Mouse (Mus musculus): ENCODE results near the gene Ptk6. TPM values are rescaled to one million over a fixed set of nuclear protein-coding genes. Genes with fewer than 3 reads are reported as not detected.

Gene Ptk6
- total RNA-seq, 2 experiments from 2014 or later = not detected

GRCm38 (mm10) chr2:181174646-181175045 lies 27.9 kb downstream of the Ptk6 start:
- ATAC-seq (replicated peaks; ENCODE audit: poor library complexity) = no peak

- ATAC-seq (replicated peaks; ENCODE audit: poor library complexity) = no peak
Observed at GRCm38 (mm10) chr2:181166469-181166868, 36.1 kb downstream of the Ptk6 start.

- no peak for ATAC-seq (replicated peaks; ENCODE audit: poor library complexity)
Observed at GRCm38 (mm10) chr2:181160821-181161220, 41.8 kb downstream of the Ptk6 start.

- ATAC-seq (replicated peaks; ENCODE audit: poor library complexity) = no peak
Observed at GRCm38 (mm10) chr2:181159771-181160170, 42.8 kb downstream of the Ptk6 start.

GRCm38 (mm10) chr2:181159091-181159514 lies 43.5 kb downstream of the Ptk6 start:
- ATAC-seq (replicated peaks; ENCODE audit: poor library complexity) = no peak

- no peak for ATAC-seq (replicated peaks; ENCODE audit: poor library complexity)
Observed at GRCm38 (mm10) chr2:181158471-181158870, 44.1 kb downstream of the Ptk6 start.

GRCm38 (mm10) chr2:181157716-181158302 lies 44.8 kb downstream of the Ptk6 start:
- ATAC-seq (replicated peaks; ENCODE audit: poor library complexity) = no peak

GRCm38 (mm10) chr2:181157180-181157579 lies 45.4 kb downstream of the Ptk6 start:
- no peak for ATAC-seq (replicated peaks; ENCODE audit: poor library complexity)

- no peak for ATAC-seq (replicated peaks; ENCODE audit: poor library complexity)
Observed at GRCm38 (mm10) chr2:181156248-181157121, 46.1 kb downstream of the Ptk6 start, which contains the start of gene Eef1a2. TSS of gene Eef1a2 (minus strand) at chr2:181157014.

GRCm38 (mm10) chr2:181155801-181156200 lies 46.8 kb downstream of the Ptk6 start:
- no peak for ATAC-seq (replicated peaks; ENCODE audit: poor library complexity)

GRCm38 (mm10) chr2:181154831-181155415 lies 47.7 kb downstream of the Ptk6 start:
- ATAC-seq (replicated peaks; ENCODE audit: poor library complexity) = no peak

- ATAC-seq (replicated peaks; ENCODE audit: poor library complexity) = no peak
Observed at GRCm38 (mm10) chr2:181154361-181154760, 48.2 kb downstream of the Ptk6 start.

- peak; percentile 70 for ATAC-seq (replicated peaks; ENCODE audit: poor library complexity)
Observed at GRCm38 (mm10) chr2:181153837-181154236, 48.8 kb downstream of the Ptk6 start.

- ATAC-seq (replicated peaks; ENCODE audit: poor library complexity) = no peak
Observed at GRCm38 (mm10) chr2:181153131-181153530, 49.5 kb downstream of the Ptk6 start.

GRCm38 (mm10) chr2:181152701-181153100 lies 49.9 kb downstream of the Ptk6 start:
- ATAC-seq (replicated peaks; ENCODE audit: poor library complexity) = no peak

GRCm38 (mm10) chr2:181150281-181150680 lies 52.3 kb downstream of the Ptk6 start:
- no peak for ATAC-seq (replicated peaks; ENCODE audit: poor library complexity)

- no peak for ATAC-seq (replicated peaks; ENCODE audit: poor library complexity)
Observed at GRCm38 (mm10) chr2:181148318-181148955, 54.2 kb downstream of the Ptk6 start.

- ATAC-seq (replicated peaks; ENCODE audit: poor library complexity) = no peak
Observed at GRCm38 (mm10) chr2:181147546-181148317, 54.9 kb downstream of the Ptk6 start.

GRCm38 (mm10) chr2:181146976-181147545 lies 55.5 kb downstream of the Ptk6 start:
- no peak for ATAC-seq (replicated peaks; ENCODE audit: poor library complexity)

GRCm38 (mm10) chr2:181144675-181145074 lies 57.9 kb downstream of the Ptk6 start:
- no peak for ATAC-seq (replicated peaks; ENCODE audit: poor library complexity)

Data from megakaryocyte progenitor cell, adult 5-6 weeks (primary cell).